Mouse (Mus musculus): Measurements from ENCODE around the gene Tex2. TPM values are rescaled to one million over a fixed set of nuclear protein-coding genes. Genes with fewer than 3 reads are reported as not detected.
"Not testable (repeated sequence)": the region's sequence is repeated elsewhere in the genome, so short reads cannot be mapped to it uniquely, and the experiment has no call there.

Tex2 gene
- polyA plus RNA-seq, 1 experiment from 2014 or later: 12.2 TPM

DNA sequence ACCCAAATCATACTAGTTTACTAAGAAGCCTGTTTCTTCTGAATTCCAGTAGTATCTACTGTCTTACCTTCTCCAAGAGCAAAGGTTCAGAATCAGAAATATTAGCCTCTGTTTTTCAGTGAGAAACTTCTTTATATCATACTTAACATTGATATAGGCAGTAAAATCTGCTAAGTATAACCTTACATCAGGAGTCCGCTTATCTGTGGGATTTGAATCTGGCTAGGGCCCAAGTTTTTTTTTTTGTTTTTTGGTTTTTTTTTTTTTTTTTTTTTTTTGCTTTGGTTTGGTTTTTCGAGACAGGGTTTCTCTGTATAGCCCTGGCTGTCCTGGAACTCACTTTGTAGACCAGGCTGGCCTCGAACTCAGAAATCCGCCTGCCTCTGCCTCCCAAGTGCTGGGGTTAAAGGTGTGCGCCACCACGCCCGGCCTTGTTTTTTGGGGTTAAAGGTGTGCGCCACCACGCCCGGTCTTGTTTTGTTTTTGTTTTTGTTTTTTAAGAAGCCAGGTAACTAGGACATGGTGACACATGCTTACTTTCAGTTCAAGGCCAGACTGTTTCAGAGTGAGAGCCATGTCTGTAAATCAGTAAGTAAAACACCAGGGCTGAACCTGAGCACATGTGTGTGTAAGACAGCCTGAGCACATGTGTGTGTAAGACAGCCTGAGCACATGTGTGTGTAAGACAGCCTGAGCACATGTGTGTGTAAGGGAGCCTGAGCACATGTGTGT lies 35.4 kb downstream of the Tex2 start:
- not testable (repeated sequence) for H3K4me2 ChIP-seq (ENCODE audit: low read depth); H3K9ac ChIP-seq (ENCODE audit: low read length); H3K27me3 ChIP-seq (ENCODE audit: control insufficient read depth, insufficient read depth, low read length); H3K4me1 ChIP-seq (ENCODE audit: control insufficient read depth, insufficient read depth, low read length); DNase-seq (ENCODE audit: low spot score); ATAC-seq (ENCODE audit: insufficient read depth, low FRiP score, low TSS enrichment); H3K36me3 ChIP-seq (ENCODE audit: control insufficient read depth, insufficient read depth, low read length); H3K9me3 ChIP-seq (ENCODE audit: control insufficient read depth, low read length); H3K27ac ChIP-seq (ENCODE audit: low read depth, low read length); H3K4me3 ChIP-seq (ENCODE audit: low read depth, low read length)
- 97% methylated on average over 7 of the region's 10 CpGs for WGBS

- H3K9ac ChIP-seq (ENCODE audit: low read length): no peak overlapping the region
- WGBS: 85% methylated on average over 9 of the region's 9 CpGs
- no peak for ATAC-seq (ENCODE audit: insufficient read depth, low FRiP score, low TSS enrichment)
- H3K4me3 ChIP-seq (ENCODE audit: low read depth, low read length): no peak overlapping the region
- no peak overlapping the region for H3K4me2 ChIP-seq (ENCODE audit: low read depth)
- DNase-seq (ENCODE audit: low spot score): no peak
- H3K9me3 ChIP-seq (ENCODE audit: control insufficient read depth, low read length): no peaks in the 10 kb centered on the region
- no peak overlapping the region for H3K27ac ChIP-seq (ENCODE audit: low read depth, low read length)
- no peaks in the 10 kb centered on the region for H3K36me3 ChIP-seq (ENCODE audit: control insufficient read depth, insufficient read depth, low read length)
- H3K27me3 ChIP-seq (ENCODE audit: control insufficient read depth, insufficient read depth, low read length): no peaks in the 10 kb centered on the region
- peaks cover 11% of the 10 kb centered on the region for H3K4me1 ChIP-seq (ENCODE audit: control insufficient read depth, insufficient read depth, low read length)
Observed at GRCm38 (mm10) chr11:106574456-106574855, 38.8 kb downstream of the Tex2 start.

DNA sequence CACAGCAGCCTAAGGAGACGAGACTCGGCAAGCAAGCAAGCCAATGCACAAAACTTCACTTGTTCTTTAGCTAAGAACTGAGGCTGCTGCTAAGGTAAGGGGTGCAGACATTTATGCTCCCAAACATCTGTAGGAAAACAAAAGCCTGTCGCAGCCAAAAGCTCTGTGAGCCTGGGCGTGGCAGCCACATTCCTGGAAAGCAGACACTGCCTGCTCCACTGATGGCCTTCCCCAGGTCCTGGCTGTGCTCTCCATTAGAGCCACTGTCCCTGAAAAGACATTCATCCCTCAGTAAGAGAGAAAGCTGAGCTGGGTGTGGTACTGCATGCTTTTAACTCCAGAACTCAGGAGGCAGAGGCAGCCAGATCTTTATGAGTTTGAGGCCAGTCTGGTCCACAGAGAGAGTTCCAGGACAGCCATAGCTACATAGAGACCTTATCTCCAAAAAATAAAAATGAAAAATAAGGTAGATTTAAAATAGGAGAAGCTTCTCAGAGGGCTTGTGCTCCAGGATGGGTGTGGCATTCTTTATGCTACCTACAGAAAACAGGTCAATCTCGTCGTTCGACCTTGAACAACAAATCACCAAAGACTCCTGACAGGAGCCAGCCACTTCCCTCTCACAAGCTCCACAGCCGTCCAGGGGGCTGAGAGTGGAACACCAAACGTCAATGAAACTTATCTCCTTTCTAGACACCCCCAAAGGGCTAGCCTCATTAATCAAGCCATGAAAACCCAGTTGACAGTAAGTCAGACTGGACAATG lies 39.6 kb downstream of the Tex2 start:
- Histone ChIP-seq H3K27me3 (ENCODE audit: control insufficient read depth, insufficient read depth, low read length) (no peaks in the 10 kb centered on the region), H3K9me3 (ENCODE audit: control insufficient read depth, low read length) (no peaks in the 10 kb centered on the region), H3K27ac (ENCODE audit: low read depth, low read length) (no peak overlapping the region), H3K4me1 (ENCODE audit: control insufficient read depth, insufficient read depth, low read length) (peaks cover 11% of the 10 kb centered on the region), H3K9ac (ENCODE audit: low read length) (no peak overlapping the region), H3K4me2 (ENCODE audit: low read depth) (no peak overlapping the region), H3K4me3 (ENCODE audit: low read depth, low read length) (no peak overlapping the region), H3K36me3 (ENCODE audit: control insufficient read depth, insufficient read depth, low read length) (no peaks in the 10 kb centered on the region)
- WGBS: 59% methylated on average over 9 of the region's 9 CpGs
- ATAC-seq (ENCODE audit: insufficient read depth, low FRiP score, low TSS enrichment): no peak
- DNase-seq (ENCODE audit: low spot score): no peak

GRCm38 (mm10) chr11:106572958-106573357 lies 40.3 kb downstream of the Tex2 start:
- Histone ChIP-seq H3K36me3 (ENCODE audit: control insufficient read depth, insufficient read depth, low read length) (no peaks in the 10 kb centered on the region), H3K4me1 (ENCODE audit: control insufficient read depth, insufficient read depth, low read length) (peaks cover 11% of the 10 kb centered on the region), H3K4me2 (ENCODE audit: low read depth) (no peak overlapping the region), H3K9me3 (ENCODE audit: control insufficient read depth, low read length) (no peaks in the 10 kb centered on the region), H3K27me3 (ENCODE audit: control insufficient read depth, insufficient read depth, low read length) (no peaks in the 10 kb centered on the region), H3K9ac (ENCODE audit: low read length) (no peak overlapping the region), H3K4me3 (ENCODE audit: low read depth, low read length) (no peak overlapping the region), H3K27ac (ENCODE audit: low read depth, low read length) (no peak overlapping the region)
- DNase-seq (ENCODE audit: low spot score) (no peak), ATAC-seq (ENCODE audit: insufficient read depth, low FRiP score, low TSS enrichment) (no peak)
- WGBS: 70% methylated on average over 9 of the region's 9 CpGs

DNA sequence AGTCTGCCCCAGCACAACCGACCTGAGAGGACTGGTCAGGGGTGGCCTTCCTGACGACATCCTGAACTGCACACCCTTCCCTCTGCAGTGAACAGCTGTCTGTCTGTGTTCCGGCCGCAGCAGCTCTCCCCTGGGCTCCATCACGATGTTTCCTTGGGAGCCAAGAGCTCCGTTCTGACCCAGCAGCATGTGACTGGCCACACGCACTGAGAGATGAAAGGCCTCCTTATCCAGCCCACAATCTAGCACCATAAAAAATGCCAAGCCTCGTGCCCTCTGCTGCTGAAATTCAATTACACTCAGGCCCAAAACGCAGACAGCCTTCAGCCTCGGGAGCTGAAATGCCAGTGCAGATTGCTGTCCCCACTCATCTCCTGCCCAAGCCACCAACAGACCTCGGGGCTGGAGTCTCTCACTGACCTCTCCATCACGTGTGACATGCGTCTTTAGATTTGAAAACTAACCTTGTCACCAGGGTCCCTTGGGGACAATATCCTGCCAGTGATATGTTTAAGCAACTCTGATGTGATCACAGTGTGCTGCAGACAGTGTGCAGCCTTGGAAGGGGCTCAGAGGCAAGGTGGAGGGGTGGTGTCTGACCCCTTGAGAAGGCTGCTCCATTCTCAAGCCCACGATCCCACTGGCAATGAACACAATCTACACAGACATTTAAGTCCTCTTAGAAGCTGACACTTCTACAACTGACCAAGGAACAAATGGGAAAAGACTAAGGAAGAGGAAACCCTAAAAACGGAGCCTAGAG lies 41.0 kb downstream of the Tex2 start:
- H3K9ac ChIP-seq (ENCODE audit: low read length): no peak overlapping the region
- 34% methylated on average over 15 of the region's 15 CpGs for WGBS
- no peak overlapping the region for H3K27ac ChIP-seq (ENCODE audit: low read depth, low read length)
- peaks cover 11% of the 10 kb centered on the region for H3K4me1 ChIP-seq (ENCODE audit: control insufficient read depth, insufficient read depth, low read length)
- no peak for ATAC-seq (ENCODE audit: insufficient read depth, low FRiP score, low TSS enrichment)
- H3K4me2 ChIP-seq (ENCODE audit: low read depth): 0 out of 2 replicates have a peak overlapping the region, but pooled peaks have one; percentile 5
- no peaks in the 10 kb centered on the region for H3K9me3 ChIP-seq (ENCODE audit: control insufficient read depth, low read length)
- no peaks in the 10 kb centered on the region for H3K36me3 ChIP-seq (ENCODE audit: control insufficient read depth, insufficient read depth, low read length)
- DNase-seq (ENCODE audit: low spot score): no peak
- H3K4me3 ChIP-seq (ENCODE audit: low read depth, low read length): no peak overlapping the region
- H3K27me3 ChIP-seq (ENCODE audit: control insufficient read depth, insufficient read depth, low read length): no peaks in the 10 kb centered on the region

DNA sequence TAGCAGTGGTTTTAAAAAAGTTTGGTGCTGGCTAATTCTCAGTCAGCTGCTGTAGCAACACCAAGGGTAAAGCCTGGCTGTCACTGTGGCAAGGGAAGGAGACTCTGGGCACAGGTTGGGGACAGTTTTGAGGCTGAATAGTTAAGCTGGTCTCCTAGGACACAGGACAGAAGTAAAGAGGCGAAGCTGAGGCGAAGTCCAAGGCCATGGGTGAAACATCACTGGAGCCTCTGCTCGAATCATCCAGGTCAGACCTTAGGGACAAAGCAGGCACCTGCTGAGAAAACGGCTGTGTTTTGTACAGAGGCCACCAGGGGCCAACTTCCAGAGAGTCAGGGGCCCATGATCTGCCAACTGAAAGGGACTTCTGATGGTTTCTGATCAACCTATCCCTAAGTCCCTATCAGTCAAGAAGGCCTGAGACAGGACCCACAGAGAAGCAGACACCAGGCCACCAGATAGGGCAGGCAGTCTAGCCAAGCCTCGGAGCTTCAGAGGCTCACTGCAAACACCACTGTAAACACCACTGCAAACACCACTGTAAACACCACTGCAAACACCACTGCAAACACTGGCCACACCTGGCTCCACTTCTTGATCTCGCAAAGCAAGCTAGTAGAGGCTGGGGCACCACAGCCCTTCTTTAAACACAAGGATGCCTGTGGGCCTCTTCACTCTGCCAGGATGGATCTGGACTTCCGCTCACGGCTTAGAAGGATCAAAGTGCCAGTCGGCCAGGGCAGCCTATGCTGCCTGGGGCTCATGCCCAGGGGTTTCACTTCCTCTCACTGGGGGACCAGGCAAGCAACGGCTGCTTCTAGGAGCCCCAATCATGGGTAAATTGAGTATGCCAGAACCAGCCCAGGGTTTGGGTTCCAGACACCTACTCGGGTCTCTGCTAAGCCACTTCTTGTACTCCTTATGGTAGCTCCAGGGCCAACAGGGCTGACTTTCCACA lies 41.9 kb downstream of the Tex2 start:
- WGBS: 81% methylated on average over 11 of the region's 11 CpGs
- H3K27me3 ChIP-seq (ENCODE audit: control insufficient read depth, insufficient read depth, low read length): no peaks in the 10 kb centered on the region
- ATAC-seq (ENCODE audit: insufficient read depth, low FRiP score, low TSS enrichment) (no peak), DNase-seq (ENCODE audit: low spot score) (no peak)
- H3K36me3 ChIP-seq (ENCODE audit: control insufficient read depth, insufficient read depth, low read length): peaks cover 4% of the 10 kb centered on the region; the same call in 1 of the 2 replicates
- no peaks in the 10 kb centered on the region for H3K9me3 ChIP-seq (ENCODE audit: control insufficient read depth, low read length)
- no peak overlapping the region for H3K4me3 ChIP-seq (ENCODE audit: low read depth, low read length)
- H3K27ac ChIP-seq (ENCODE audit: low read depth, low read length): no peak overlapping the region
- peaks cover 11% of the 10 kb centered on the region for H3K4me1 ChIP-seq (ENCODE audit: control insufficient read depth, insufficient read depth, low read length)
- no peak overlapping the region for H3K9ac ChIP-seq (ENCODE audit: low read length)
- 0 out of 2 replicates have a peak overlapping the region, but pooled peaks have one; percentile 5 for H3K4me2 ChIP-seq (ENCODE audit: low read depth)

GRCm38 (mm10) chr11:106568329-106568960 lies 44.8 kb downstream of the Tex2 start:
- ATAC-seq (ENCODE audit: insufficient read depth, low FRiP score, low TSS enrichment): no peak
- no peak overlapping the region for H3K27ac ChIP-seq (ENCODE audit: low read depth, low read length)
- peaks cover 11% of the 10 kb centered on the region for H3K4me1 ChIP-seq (ENCODE audit: control insufficient read depth, insufficient read depth, low read length)
- H3K36me3 ChIP-seq (ENCODE audit: control insufficient read depth, insufficient read depth, low read length): peaks cover 4% of the 10 kb centered on the region; the same call in 1 of the 2 replicates
- WGBS: 84% methylated on average over 14 of the region's 14 CpGs
- no peaks in the 10 kb centered on the region for H3K27me3 ChIP-seq (ENCODE audit: control insufficient read depth, insufficient read depth, low read length)
- H3K9me3 ChIP-seq (ENCODE audit: control insufficient read depth, low read length): no peaks in the 10 kb centered on the region
- no peak for DNase-seq (ENCODE audit: low spot score)
- H3K9ac ChIP-seq (ENCODE audit: low read length): no peak overlapping the region
- H3K4me2 ChIP-seq (ENCODE audit: low read depth): no peak overlapping the region
- no peak overlapping the region for H3K4me3 ChIP-seq (ENCODE audit: low read depth, low read length)

Measured in neural tube, embryonic 11.5 days (tissue).